Mouse (Mus musculus) thymus, postnatal 4 days (tissue): Measurements from ENCODE around the gene Tbc1d14.

Source experiments
- DNase-seq: peaks from one replicate; pipeline ENCODE4 v3.0.0; 2021

Tbc1d14 gene

DNA sequence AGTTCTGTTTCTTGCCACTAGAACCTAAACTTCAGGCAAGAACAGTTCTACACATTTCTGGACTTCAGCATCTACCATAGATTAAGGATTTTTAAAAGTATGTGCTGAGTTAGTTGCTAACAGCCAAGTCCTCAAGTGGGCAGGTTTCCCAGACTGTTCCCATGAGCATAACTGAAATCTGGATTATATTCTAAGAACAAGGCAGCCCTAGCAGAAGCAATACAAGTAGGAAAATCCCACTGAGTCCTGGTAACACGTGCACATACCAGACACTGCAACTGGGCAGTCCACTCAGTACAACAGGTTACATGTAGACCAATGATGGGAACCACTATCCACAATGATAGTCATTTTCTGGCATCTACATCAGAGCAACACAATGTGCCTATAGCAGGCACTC is 17.3 kb downstream of the Tbc1d14 start:
- no peak for DNase-seq

DNA sequence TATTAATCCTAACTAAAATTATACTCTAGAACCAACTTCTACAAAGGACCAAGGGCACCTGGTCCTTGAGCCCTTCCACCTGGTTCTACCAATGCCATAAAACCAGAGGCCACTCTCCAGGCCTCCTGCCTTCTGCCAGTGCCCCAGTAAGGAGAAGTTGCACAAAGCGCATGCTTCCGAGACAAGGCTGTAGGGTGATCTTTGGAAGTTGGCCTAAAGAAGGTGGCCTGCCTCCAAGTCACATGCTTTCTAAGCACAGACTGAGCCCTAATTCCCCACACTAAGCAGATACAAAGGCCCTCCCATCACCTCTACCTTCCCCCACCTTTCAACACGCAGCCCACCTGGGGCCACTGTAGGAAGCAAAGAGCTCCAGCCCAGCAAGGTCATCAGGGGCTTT is 17.8 kb downstream of the Tbc1d14 start:
- no peak for DNase-seq

DNA sequence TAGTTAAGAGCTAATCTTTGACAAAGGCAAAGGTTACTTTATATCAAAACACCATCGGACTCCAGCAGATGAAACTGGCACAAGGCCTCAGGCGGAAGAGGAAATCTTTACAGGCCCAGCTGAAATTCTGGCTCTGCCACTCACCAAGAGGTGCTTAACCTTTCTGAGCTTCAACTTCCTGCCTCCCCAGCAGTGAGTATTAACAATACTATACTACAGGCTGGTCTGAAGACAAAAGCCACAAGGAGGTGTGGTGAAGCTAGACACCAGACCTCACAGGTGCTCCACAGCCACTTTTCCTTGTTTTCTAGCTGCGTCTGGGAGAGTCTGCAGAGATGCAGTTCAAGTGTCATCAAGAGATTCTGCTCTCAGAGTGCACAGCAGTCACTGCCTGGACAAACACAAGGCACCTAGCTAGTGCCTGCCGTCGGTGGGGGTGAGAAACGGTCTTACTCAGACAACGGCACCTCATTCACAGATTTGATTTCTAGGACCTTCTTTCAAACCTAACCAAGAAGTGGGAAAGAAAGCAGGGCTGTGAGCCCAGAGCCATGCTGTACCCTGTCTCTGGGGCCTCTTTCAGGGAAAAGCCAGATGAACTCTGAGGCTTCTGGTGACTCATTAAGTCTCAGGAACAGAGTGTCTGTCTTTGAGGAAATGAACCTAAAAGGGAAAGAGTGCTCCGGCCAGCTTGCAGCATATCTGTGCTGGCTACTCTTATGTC is 18.8 kb downstream of the Tbc1d14 start:
- DNase-seq: peak; percentile 46

DNA sequence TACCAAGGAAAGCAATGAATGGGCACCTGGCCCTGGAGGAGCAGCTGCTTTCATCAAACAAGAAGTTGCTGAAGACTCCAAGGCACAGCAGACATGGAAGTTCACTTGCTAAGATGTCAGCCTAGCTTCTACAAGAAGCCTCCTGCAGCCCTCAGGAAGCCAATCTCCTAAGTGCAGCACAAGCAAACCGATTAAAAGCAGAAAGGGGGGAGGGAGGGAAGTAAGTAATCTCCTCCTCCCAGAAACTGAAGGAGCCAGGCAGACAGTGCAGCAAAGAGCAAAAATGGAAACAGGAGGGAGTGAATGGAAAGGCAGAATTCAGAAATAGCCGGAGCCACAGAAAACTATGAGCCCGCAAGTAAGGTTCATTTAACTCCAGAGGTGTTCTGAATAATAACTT is 19.7 kb downstream of the Tbc1d14 start:
- no peak for DNase-seq

DNA sequence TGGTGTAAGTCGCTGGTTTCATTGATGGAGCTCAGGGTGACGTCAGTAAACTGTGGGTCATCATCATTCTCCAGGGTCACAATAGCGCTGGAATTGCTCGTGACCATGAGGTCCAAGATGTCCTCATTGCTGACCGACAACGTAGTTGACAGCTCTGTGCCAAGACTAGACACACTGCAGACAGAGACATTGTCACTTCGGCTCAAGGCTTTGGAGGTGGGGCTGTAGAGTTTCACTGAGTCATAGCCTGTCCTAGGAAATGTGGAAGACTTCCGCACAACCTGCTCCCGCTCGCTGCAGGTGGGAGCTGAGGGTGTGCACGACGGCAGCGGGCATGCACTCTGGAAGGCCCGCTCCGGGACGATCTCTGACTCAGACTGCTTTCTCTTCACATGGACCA is 21.7 kb downstream of the Tbc1d14 start:
- no peak for DNase-seq

DNA sequence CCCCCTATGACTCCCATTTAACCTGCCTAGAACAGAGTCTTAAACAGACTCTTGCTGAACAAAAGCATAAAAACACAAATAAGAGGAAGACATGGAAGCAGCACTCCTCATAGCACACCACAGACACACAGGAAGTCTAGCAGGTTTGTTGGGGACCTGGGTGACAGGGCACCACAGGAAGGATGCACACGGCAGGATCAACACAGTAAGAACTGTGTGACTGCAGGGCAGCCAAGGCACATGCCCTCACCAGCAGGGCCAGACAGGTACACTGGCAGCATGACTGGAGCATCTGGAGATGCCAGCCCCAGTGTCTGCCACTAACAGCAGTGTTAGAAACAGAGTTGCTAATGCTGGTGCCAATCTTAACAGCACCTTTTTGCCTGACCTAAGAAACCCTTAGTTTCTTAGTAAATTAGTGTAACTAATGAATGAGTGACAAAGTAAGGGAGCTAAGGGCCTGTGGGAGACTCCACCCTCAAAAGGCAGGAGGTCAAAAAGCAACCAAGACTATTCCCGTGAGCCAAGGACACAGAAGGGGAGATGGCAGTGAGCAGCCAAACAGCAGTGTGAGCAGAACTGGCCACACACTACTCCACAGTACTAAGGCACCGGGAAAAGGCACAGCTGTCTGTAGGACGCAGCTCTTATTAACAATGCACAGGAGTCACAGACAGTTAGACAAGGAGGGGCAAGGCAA is 22.4 kb downstream of the Tbc1d14 start:
- DNase-seq: peak; percentile 32

DNA sequence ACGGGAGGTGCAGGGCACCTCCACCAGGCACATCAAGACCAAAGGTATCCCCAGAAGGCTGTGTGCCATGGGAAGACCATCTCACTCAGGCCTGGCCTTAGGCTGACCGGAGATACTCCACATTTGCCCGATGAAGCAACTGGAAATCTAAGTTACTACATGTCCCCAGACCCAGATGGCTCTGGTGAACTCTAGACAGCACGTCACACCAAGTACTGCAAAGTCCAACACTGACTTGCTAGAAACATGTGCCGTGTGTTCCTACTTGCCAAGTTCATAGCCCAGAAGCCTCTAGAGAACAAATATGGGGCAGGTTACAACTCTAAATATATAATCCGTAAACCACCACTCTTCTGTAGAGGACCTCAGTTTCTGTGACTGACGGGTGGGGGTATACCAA is 23.0 kb downstream of the Tbc1d14 start:
- no peak for DNase-seq

DNA sequence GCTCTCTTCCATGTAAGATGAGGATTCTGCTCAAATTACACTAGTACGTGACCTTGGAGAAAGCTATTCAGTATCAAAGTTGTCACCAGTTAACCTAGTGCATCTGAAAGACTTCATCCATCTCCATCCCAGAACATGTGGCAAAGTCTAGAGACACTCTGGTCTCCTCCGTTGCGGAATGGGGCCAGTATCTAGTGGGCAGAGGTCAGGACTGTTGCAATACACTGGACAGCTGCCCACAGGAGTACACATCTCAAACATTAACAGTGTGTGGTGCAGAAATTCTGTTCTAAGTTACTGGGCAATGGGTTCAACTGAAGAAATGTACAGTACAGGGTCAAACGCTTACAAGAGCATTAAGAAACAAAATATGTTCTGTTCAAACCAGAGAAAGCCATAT is 25.0 kb downstream of the Tbc1d14 start:
- DNase-seq: no peak

DNA sequence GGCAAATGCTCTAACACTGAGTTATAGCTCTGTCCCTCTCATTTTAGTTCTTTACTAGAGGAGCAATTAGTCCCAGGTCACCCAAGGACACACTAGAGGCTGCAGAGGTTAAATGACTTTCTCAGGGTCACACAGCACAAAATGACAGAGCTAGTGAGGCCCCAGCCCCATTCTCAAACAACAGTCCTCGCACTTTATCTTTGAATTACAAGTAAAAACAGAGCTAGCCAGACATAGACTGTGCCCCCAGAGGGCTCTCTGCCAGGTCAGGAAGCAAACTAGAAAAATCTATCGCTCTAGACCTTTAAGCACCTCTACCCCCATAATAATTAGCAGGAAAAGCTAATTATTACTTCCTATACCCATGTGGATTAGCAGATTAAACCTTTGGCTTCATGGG is 25.4 kb downstream of the Tbc1d14 start:
- no peak for DNase-seq

DNA sequence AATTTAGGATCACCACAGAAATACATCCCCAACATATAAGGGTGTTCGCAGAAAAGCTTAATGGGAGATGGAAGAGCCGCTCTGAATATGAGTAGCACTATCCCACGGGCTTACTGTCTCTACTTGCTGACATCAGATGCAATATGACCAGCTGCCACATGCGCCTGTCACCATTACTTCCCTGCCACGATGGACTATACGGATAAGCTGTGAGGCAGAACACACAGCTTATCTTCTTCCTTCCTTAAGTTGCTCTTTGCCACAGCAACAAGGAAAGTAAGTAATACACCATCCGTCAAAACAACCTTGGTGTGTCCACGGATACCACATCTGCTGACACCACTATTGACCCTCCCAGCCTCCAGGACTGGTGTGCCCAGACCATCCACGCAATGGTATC is 28.5 kb downstream of the Tbc1d14 start:
- no peak for DNase-seq

DNA sequence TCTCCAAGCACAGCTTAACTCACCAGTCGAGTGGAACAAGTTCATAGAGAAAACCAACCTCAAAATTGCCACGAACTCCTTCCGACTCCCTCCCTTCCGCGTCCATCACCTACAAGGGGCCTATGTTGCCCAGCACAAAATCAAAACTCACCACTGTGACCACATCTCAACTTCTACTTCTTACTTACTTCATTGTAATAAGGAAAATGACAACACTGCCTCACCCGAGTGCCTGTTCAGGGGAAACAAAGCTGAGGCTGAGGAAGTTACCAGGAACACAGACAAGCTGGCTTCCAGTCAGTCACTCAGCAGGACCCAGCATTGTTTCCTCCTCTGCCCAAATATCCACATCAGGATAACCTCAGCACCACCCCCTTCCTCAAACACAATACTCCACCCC is 29.3 kb downstream of the Tbc1d14 start:
- DNase-seq: no peak

DNA sequence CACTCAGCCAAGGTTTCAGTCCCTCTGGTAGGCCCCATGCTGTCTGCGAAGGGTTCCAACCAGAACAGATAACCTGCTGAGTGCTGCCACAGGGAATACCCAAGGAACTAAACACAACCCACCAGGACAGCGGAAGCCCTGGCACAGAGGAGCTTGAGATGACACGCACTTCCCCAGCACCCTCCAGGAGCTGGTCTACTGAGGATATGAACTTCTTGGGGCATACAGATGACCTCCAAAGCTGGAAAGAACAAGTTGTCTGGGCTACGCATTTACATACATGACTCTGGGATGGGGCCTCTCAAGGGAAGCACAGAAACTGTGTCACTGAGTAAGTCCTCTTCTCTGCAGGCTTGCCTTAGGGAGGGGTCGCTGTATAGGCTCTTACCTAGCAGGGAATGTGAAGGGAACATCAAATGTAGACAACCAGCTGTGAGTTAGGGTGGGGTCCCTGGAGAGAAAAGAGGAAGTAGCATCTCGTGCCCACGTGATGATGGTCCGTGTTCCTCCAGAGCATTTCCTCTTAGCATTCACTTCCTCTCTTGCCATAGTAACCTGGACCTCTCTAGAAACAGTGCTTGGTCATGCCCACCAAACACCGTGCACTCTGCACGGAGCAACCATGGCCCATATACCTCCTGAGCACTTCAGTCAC is 30.2 kb downstream of the Tbc1d14 start:
- DNase-seq: peak; percentile 32

DNA sequence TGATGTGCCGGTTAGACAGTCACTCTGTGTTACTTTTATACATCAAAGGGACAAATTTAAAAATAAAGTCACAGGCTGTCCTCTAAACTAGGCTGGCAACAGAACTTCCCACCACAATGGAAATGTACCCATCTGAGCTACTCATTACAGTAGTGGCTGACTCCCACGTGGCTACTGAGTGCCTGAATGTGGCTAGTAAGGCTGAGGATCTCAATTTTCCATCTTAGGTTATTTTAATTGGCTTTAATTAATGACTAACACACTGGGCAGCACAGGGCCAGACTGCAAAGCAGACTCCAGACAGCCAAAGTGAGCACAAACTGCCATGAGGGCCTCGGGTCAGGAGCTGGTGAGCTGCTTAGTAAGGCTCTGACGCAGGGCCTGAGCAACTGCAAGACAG is 31.6 kb downstream of the Tbc1d14 start:
- no peak for DNase-seq

DNA sequence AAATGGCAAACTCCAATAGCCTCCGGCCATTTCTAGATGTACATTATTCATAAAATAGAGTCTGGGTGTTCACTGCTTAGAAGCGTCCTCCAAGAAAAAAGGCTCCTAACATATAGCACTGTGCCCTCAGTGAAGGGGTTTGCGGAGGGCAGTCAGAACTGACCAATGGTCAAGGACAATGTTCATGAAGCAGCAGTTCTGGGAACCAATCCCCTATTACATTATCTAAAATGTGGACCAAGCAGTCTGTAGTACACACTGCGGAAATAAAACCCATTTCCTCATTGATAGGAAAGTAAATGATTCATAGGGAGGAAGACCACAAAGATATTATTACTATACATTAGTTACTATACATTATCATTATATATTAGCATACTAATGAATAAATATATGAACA is 32.6 kb downstream of the Tbc1d14 start:
- no peak for DNase-seq

DNA sequence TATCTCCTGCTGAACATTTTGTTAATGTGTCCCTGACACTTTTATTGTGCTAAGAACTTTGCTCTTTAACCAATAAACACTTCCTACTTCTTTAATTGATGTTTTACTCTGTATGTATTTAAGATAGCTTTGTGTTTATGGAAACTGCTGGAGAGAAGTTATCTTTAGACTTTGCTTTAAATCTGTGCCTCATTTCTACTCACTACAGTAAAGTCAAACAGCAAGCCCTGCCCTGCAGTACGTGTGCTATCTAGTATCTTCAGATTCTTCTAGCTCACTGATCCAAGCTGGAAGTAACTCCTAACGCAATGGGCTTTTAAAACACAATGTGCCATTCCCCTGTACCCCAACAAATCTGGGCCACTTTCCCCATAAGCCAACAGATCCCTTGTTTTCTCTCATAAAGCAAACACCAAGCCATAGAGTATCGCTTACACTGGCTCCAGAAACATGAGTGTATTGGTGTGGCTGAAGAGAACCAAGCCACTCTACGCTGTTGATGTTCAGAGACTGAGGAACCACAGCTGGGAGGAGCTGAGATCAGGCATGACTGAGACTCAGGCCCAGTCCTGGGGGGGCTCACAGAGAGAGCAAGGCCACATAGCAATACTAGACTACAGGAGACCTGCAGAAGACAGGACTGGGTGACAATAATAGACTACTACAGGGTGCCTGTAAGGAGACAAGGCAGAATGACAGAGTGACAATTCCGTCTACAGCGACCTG is 33.4 kb downstream of the Tbc1d14 start:
- no peak for DNase-seq

DNA sequence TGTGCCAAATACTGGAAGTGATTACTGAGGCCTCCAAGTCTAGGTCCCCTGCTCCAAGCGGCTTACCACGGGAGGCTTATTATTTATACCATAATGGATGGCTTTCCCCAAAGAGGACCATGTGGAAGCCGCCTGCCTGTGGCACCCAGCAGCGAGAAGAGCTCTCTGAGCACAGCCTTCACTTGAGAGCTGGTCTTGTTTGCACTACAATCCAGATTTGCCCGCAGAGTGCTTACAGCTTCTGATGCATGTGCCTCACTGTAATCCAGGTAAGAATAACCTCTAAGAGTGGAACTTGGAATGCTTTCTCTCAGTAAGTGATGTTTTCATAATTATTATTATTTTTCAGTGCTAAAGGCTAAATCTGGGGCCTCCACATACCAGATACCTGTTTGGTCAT is 34.0 kb downstream of the Tbc1d14 start:
- DNase-seq: no peak

DNA sequence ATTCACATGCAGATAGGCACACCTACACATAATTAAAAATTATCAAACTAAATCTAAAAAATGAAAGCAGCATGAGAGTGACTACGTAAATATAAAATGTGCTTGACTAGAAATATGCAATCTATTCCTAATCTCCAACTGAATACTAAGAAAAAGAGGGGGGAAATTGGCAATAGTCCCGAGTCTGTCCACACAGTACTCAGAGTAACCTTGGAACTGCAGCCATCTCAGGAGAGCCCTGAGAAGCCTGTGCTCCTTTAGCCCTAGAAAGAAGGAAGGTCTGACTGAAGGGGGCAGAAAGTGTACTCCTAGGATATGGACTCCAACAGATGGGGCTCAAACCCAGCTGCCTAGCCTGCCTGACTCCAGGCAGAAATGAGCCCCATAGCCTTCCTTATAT is 34.5 kb downstream of the Tbc1d14 start:
- DNase-seq: no peak

DNA sequence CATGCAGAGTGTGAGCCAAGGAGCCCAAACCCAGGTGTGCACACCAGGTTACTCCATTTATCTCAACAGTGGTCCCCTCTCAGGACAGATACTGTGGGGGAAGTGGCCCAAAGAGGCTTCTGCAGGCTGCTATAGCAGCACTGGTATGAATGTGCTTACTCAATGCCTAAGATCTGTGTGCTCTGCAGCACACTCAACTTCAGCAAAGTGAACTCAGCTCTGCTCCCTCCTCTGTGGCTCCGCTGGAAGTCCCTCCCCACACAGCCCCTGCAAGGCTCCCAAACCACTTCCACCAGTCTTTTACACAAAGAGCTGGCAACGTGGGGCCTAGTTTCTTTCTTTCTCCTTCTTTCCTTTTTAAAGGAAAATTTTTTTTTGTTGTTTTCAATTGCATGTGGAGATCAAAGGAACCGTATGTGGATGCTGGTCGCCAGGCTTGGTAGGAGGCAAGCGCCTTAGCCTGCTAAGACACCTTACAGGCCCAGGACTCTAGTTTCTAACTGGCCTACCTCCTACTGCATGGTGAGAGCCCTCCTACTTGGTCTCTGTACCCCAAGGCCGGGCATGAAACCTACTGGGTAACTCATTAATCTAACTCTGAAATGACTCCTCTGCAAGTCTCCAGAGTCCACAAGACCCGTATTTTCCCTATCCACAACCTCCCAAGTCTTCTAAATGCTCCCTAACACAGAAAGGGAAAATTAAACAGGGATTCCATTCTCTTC is 35.3 kb downstream of the Tbc1d14 start:
- DNase-seq: peak; percentile 72

DNA sequence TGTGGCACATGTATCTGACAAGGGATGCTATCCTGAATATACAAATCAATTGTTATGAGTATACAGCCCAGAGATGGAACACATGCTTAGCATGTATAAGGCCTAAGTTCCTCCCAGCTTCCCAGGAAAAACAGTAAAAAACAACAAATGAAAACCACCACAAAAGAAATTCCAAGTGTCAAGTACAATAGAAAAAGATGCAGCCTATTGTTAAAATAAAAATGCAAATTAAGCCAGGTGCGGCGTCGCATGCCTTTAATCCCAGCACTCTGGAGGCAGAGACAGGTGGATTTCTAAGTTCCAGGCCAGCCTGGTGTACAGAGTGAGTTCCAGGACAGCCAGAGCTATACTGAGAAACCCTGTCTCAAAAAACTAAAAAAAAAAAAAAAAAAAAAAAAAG is 36.2 kb downstream of the Tbc1d14 start:
- no peak for DNase-seq

DNA sequence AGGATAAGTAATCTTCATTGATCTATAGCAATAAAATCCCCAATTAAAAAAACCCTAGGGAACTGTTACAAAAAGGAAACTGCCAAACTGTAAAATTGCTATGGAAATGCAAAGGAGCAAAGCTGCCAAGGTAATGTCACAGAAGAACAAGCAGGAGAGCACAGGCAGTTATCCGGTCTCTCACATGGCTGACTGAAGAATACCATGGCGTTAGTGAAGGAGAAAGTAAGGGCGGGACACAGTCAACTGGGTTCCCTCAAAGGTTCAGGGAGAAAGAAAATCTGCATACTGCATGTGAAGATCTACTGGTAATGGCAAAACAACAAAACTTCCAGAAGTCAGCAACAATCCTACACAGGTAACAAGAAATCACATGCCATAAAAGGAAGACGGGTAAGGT is 36.8 kb downstream of the Tbc1d14 start:
- DNase-seq: no peak

DNA sequence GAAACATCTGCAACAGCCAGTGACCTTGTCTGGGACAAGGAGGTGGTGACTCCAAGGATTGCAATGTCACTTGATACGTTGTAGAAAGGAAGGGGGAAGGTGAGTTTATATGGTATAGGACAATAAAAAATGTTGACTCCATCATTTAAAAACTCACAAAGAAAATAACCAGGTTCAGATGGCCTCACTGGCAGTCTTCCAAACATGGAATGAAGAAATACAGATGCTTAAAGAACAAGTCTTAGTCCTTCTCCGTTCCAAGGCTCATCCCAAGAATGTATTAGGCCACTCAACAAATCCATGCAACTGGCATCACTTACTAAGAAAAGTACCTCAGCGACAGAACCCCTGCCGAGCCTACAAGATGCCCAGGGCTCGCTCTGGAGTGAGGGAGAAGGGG is 38.6 kb downstream of the Tbc1d14 start:
- no peak for DNase-seq

DNA sequence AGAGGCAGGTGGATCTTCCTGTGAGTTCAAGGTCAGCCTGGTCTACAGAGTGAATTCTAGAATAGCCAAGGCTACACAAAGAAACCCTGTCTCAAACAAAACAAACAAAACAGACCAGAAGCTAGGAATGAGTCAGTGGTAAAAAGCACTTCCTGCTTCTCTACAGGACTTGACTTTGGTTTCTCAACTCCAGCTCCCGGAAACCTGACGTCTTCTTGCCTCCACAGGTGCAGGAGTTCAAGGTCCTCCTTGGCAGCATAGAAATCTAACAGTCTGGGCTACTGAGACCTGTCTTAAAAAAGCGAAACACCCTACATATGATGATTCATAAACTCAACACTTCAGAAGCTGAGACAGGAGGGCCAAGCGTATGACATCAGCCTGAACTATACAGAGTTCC is 39.2 kb downstream of the Tbc1d14 start:
- peak; percentile 59 for DNase-seq

DNA sequence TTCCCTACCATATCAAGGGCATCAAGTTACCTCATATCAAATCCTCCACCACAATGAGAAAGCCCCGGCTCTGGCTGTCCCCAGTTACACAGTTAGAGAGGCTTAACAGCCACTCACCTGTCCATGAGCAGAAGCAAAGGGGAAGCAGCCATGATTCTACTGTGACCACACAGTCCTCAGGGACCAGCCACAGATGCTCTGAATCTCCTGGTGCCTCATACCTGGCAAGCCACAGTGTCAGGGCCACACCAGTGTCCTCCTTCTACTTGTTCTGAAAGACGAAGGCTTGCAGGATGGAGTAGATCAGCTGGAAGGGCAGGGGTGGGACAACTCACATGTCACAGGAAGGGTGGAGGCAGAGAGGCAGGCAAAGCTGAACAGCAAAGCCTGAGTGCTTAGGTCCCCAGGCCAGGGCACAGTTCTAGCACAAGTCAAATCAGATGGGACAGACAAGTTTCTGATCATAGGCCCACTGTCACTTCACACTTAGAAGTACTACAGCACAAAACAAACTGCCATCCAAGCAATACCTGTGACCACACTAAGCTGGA is 39.9 kb downstream of the Tbc1d14 start:
- peak; percentile 55 for DNase-seq
